Mouse (Mus musculus) left cerebral cortex, postnatal 10 days (tissue): ENCODE measurements around the gene Pwwp2b. TPM values are rescaled to one million over a fixed set of nuclear protein-coding genes. Genes with fewer than 3 reads are reported as not detected.

ENCODE experiments used
- DNase-seq, 2 experiments: peaks; one replicate each; pipeline ENCODE4 v3.0.0; 2021 to 2022; ENCODE audit warnings: low spot score in 2 of 2, mixed read lengths in 1 of 2; ENCODE audit errors: extremely low spot score in 1 of 2
- intact Hi-C: fragments of 180-260 bp; cut with DNase I; formaldehyde crosslinking; loops from one replicate; pipeline ENCODE4 v1.15.1; 2025
- total RNA-seq, 2 experiments: library from RNA; stranded (reverse); gene quantifications; 2 replicates each; pipeline ENCODE4 v1.2.3; 2021

The Pwwp2b gene
- total RNA-seq, 2 experiments from 2014 or later, result 8.5 to 11.0 TPM

GRCm38 (mm10) chr7:139279571-139279970 lies 31.3 kb downstream of the Pwwp2b start:
- DNase-seq, result no peak

GRCm38 (mm10) chr7:139280044-139280443 lies 31.8 kb downstream of the Pwwp2b start:
- DNase-seq, result no peak
- intact Hi-C loops, result no loop called here

More at GRCm38 (mm10) chr7:139279571-139279970, 31.3 kb downstream of the Pwwp2b start:
- intact Hi-C loops, result loop anchor here (5.0 kb wide), 1 partner anchor 47 kb away; no protein-coding TSS in a partner anchor

GRCm38 (mm10) chr7:139281195-139281594 lies 32.9 kb downstream of the Pwwp2b start:
- peak in 1 of 2 experiments; percentile 39 for DNase-seq
- intact Hi-C loops, result no loop called here

GRCm38 (mm10) chr7:139282037-139282436 lies 33.8 kb downstream of the Pwwp2b start:
- intact Hi-C loops, result no loop called here
- no peak for DNase-seq

GRCm38 (mm10) chr7:139285295-139285943 lies 37.1 kb downstream of the Pwwp2b start:
- intact Hi-C loops, result no loop called here
- no peak for DNase-seq

GRCm38 (mm10) chr7:139288540-139288939 lies 40.3 kb downstream of the Pwwp2b start:
- DNase-seq, result no peak
- intact Hi-C loops, result no loop called here

GRCm38 (mm10) chr7:139293350-139293749 lies 45.1 kb downstream of the Pwwp2b start:
- DNase-seq, result no peak
- intact Hi-C loops, result no loop called here

GRCm38 (mm10) chr7:139294076-139294475 lies 45.8 kb downstream of the Pwwp2b start:
- no peak for DNase-seq
- intact Hi-C loops, result no loop called here

- intact Hi-C loops, result loop anchor here (5.0 kb wide), 2 partner anchors 88 to 173 kb away; no protein-coding TSS in a partner anchor
- no peak for DNase-seq
These were observed 47.4 kb downstream of the Pwwp2b start for GRCm38 (mm10) chr7:139295653-139296052.

- intact Hi-C loops, result loop anchor here (5.0 kb wide), 2 partner anchors 89 to 174 kb away; no protein-coding TSS in a partner anchor
- DNase-seq, result no peak
These were observed 48.3 kb downstream of the Pwwp2b start for GRCm38 (mm10) chr7:139296552-139297100.

- intact Hi-C loops, result loop anchor here (2.0 to 5.0 kb wide), 3 partner anchors 66 to 176 kb away; no protein-coding TSS in a partner anchor
- no peak for DNase-seq
These were observed 50.2 kb downstream of the Pwwp2b start for GRCm38 (mm10) chr7:139298446-139298845.

- intact Hi-C loops, result loop anchor here (2.0 to 5.0 kb wide), 3 partner anchors 67 to 177 kb away; no protein-coding TSS in a partner anchor
- DNase-seq, result peak; percentile 75 to 88
These were observed 51.1 kb downstream of the Pwwp2b start for GRCm38 (mm10) chr7:139299424-139299823.

GRCm38 (mm10) chr7:139300423-139300822 lies 52.1 kb downstream of the Pwwp2b start:
- DNase-seq, result peak; percentile 30 to 58
- intact Hi-C loops, result loop anchor here (5.0 to 10.0 kb wide), 2 partner anchors 87 to 284 kb away; partner anchors contain the start of genes Inpp5a and Nkx6-2

GRCm38 (mm10) chr7:139301505-139301904 lies 53.2 kb downstream of the Pwwp2b start:
- no peak for DNase-seq
- intact Hi-C loops, result loop anchor here (5.0 to 10.0 kb wide), 2 partner anchors 86 to 283 kb away; partner anchors contain the start of genes Inpp5a and Nkx6-2

GRCm38 (mm10) chr7:139302314-139302713 lies 54.0 kb downstream of the Pwwp2b start:
- DNase-seq, result no peak
- intact Hi-C loops, result loop anchor here (5.0 to 10.0 kb wide), 2 partner anchors 85 to 282 kb away; partner anchors contain the start of genes Inpp5a and Nkx6-2

- peak; percentile 73 to 86 for DNase-seq
- intact Hi-C loops, result loop anchor here (1.0 to 10.0 kb wide), 3 partner anchors 84 to 281 kb away; partner anchors contain the start of genes Inpp5a and Nkx6-2
These were observed 55.2 kb downstream of the Pwwp2b start for GRCm38 (mm10) chr7:139303280-139304011.

GRCm38 (mm10) chr7:139304322-139304721 lies 56.0 kb downstream of the Pwwp2b start:
- no peak for DNase-seq
- intact Hi-C loops, result loop anchor here (5.0 to 10.0 kb wide), 2 partner anchors 83 to 280 kb away; partner anchors contain the start of genes Inpp5a and Nkx6-2

- DNase-seq, result no peak
- intact Hi-C loops, result loop anchor here (10.0 kb wide), 1 partner anchor 278 kb away; the partner anchor contains the start of gene Nkx6-2
These were observed 58.8 kb downstream of the Pwwp2b start for GRCm38 (mm10) chr7:139307056-139307455.
